Mouse (Mus musculus): Measurements from ENCODE around the gene Flnc.
A peak's percentile ranks its signal among the peaks of the same experiment; 100 is the strongest.

Gene Flnc

GRCm38 (mm10) chr6:29431473-29431872 lies 1.6 kb upstream of the Flnc start:
- DNase-seq (ENCODE audit: low spot score in 2 of 2) = no peak

GRCm38 (mm10) chr6:29432156-29432555 lies 900 bp upstream of the Flnc start:
- no peak for DNase-seq (ENCODE audit: low spot score in 2 of 2)

GRCm38 (mm10) chr6:29432676-29433037 lies 399 bp upstream of the Flnc start:
- DNase-seq (ENCODE audit: low spot score in 2 of 2) = no peak

GRCm38 (mm10) chr6:29433804-29434795 lies 1.0 kb downstream of the Flnc start:
- no peak for DNase-seq (ENCODE audit: low spot score in 2 of 2)

- DNase-seq (ENCODE audit: low spot score in 2 of 2) = peak; percentile 50 to 52
Observed at GRCm38 (mm10) chr6:29434911-29435691, 2.0 kb downstream of the Flnc start.

- no peak for DNase-seq (ENCODE audit: low spot score in 2 of 2)
Observed at GRCm38 (mm10) chr6:29435940-29436451, 2.9 kb downstream of the Flnc start.

- peak in 1 of 2 experiments; percentile 39 for DNase-seq (ENCODE audit: low spot score in 2 of 2)
Observed at GRCm38 (mm10) chr6:29436461-29436934, 3.4 kb downstream of the Flnc start.

- DNase-seq (ENCODE audit: low spot score in 2 of 2) = peak; percentile 40 to 51
Observed at GRCm38 (mm10) chr6:29439251-29439650, 6.2 kb downstream of the Flnc start.

GRCm38 (mm10) chr6:29439789-29440188 lies 6.7 kb downstream of the Flnc start:
- no peak for DNase-seq (ENCODE audit: low spot score in 2 of 2)

GRCm38 (mm10) chr6:29444773-29445172 lies 11.7 kb downstream of the Flnc start:
- DNase-seq (ENCODE audit: low spot score in 2 of 2) = no peak

GRCm38 (mm10) chr6:29445354-29445753 lies 12.3 kb downstream of the Flnc start:
- no peak for DNase-seq (ENCODE audit: low spot score in 2 of 2)

GRCm38 (mm10) chr6:29449858-29450257 lies 16.8 kb downstream of the Flnc start:
- no peak for DNase-seq (ENCODE audit: low spot score in 2 of 2)

GRCm38 (mm10) chr6:29450667-29451066 lies 17.6 kb downstream of the Flnc start:
- DNase-seq (ENCODE audit: low spot score in 2 of 2) = no peak

- no peak for DNase-seq (ENCODE audit: low spot score in 2 of 2)
Observed at GRCm38 (mm10) chr6:29461502-29461901, 28.4 kb downstream of the Flnc start.

- DNase-seq (ENCODE audit: low spot score in 2 of 2) = no peak
Observed at GRCm38 (mm10) chr6:29463388-29463787, 30.3 kb downstream of the Flnc start.

GRCm38 (mm10) chr6:29467583-29468354 lies 34.7 kb downstream of the Flnc start, which contains the start of gene Atp6v1f:
TSS of gene Atp6v1f (plus strand) at chr6:29467718.
- peak; percentile 95 to 96 for DNase-seq (ENCODE audit: low spot score in 2 of 2)

- no peak for DNase-seq (ENCODE audit: low spot score in 2 of 2)
Observed at GRCm38 (mm10) chr6:29468851-29469250, 35.8 kb downstream of the Flnc start.

GRCm38 (mm10) chr6:29471137-29471536 lies 38.1 kb downstream of the Flnc start, which contains the start of gene Atp6v1fnb:
TSS of gene Atp6v1fnb (plus strand) at chr6:29471437.
- DNase-seq (ENCODE audit: low spot score in 2 of 2) = no peak

- peak; percentile 86 to 87 for DNase-seq (ENCODE audit: low spot score in 2 of 2)
Observed at GRCm38 (mm10) chr6:29473941-29474691, 41.1 kb downstream of the Flnc start.

GRCm38 (mm10) chr6:29474736-29475135 lies 41.7 kb downstream of the Flnc start:
- DNase-seq (ENCODE audit: low spot score in 2 of 2) = no peak

Data from right cerebral cortex, postnatal 10 days (tissue).